Mouse (Mus musculus) heart, adult 2 months (tissue): ENCODE measurements around the gene Fosb. TPM values are rescaled to one million over a fixed set of nuclear protein-coding genes. Genes with fewer than 3 reads are reported as not detected.

Source experiments
- DNase-seq, 2 experiments: peaks; one replicate each; pipeline ENCODE4 v3.0.0; 2021
- H3K27ac ChIP-seq: fragments of 200-600 bp; 2 replicates; pipeline ENCODE4 v1.8.1; 2022
- H3K27me3 ChIP-seq: fragments of 200-500 bp; 2 replicates; pipeline ENCODE4 v1.6.1; 2012; ENCODE audit warnings: mild to moderate bottlenecking, low read length, inconsistent platforms, mixed read lengths; ENCODE audit not compliant: control insufficient read depth, insufficient read depth
- H3K36me3 ChIP-seq: fragments of 200-500 bp; 2 replicates; pipeline ENCODE4 v1.6.1; 2012; ENCODE audit warnings: low read length, inconsistent platforms; ENCODE audit not compliant: control insufficient read depth, insufficient read depth
- H3K4me1 ChIP-seq: fragments of 200-500 bp; 2 replicates; pipeline ENCODE4 v1.6.1; 2011; ENCODE audit warnings: low read length; ENCODE audit not compliant: control insufficient read depth, insufficient read depth
- H3K4me3 ChIP-seq: fragments of 200-600 bp; 2 replicates; pipeline ENCODE4 v1.8.1; 2022
- H3K79me2 ChIP-seq: fragments of 200-500 bp; replicated peaks from 2 replicates; pipeline ENCODE4 v1.6.1; 2012; ENCODE audit warnings: mild to moderate bottlenecking, inconsistent platforms, low read length, moderate library complexity, mixed read lengths; ENCODE audit not compliant: control insufficient read depth, insufficient read depth
- H3K9ac ChIP-seq: fragments of 200-500 bp; 2 replicates; pipeline ENCODE4 v1.6.1; 2012; ENCODE audit warnings: low read depth, mild to moderate bottlenecking, control low read depth, inconsistent platforms, low read length, mixed read lengths
- CTCF ChIP-seq: fragments of 200-600 bp; IDR thresholded peaks from 2 replicates; pipeline ENCODE4 v1.8.1; 2022; ENCODE audit warnings: antibody characterized with exemption, mild to moderate bottlenecking, moderate library complexity
- EP300 ChIP-seq: fragments of 200-500 bp; IDR thresholded peaks from 2 replicates; pipeline ENCODE4 v1.6.1; 2011; ENCODE audit warnings: low read depth, low read length, control low read depth; ENCODE audit not compliant: insufficient read depth
- POLR2A ChIP-seq: fragments of 200-500 bp; IDR thresholded peaks from 2 replicates; pipeline ENCODE4 v1.6.1; 2011; ENCODE audit warnings: mild to moderate bottlenecking, low read depth, low read length, control low read depth; ENCODE audit not compliant: insufficient read depth
- WGBS: fragments of 180-500 bp; shearing (Covaris S2); methylation state at CpG from one replicate; pipeline ENCODE4 v1.1.7; 2018; 5-methylcytosine and 5-hydroxymethylcytosine counted together
- intact Hi-C: fragments of 180-260 bp; cut with DNase I; formaldehyde crosslinking; loops from one replicate; pipeline ENCODE4 v1.15.1; 2025
- polyA plus RNA-seq: library from polyadenylated mRNA; depleted of rRNA; stranded (reverse); fragments of >200 nt; gene quantifications from 2 replicates; pipeline ENCODE4 v1.2.3, GENCODE M21; 2012
- total RNA-seq, 2 experiments: library from RNA; stranded (reverse); gene quantifications; 2 replicates each; pipeline ENCODE4 v1.2.3; 2021

Gene Fosb
- total and polyA plus RNA-seq, 3 experiments, result 0.89 to 1.1 (median 0.94) TPM

DNA sequence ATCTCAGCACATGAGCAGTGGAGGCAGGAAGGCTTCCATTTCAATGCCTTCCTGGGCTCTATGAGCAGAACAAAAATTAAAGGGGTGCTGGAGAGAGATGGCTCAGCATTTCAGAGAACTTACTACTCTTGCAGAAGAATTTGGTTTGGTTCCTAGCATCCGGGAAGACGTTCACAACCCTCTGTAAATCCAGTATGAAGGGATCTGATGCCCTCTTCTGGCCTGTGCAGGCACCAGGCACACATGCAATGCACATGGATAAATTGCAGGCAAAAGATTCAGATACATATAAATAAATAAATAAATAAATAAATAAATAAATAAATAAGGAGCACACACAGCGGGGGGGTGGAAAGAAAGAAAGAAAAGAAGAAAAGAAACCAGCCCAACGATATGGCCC lies 33.6 kb downstream of the Fosb start:
- DNase-seq, result no peak
- Histone ChIP-seq H3K27me3 (peaks cover 9% of the 10 kb centered on the region), H3K4me1 (no peaks in the 10 kb centered on the region), H3K36me3 (no peaks in the 10 kb centered on the region), H3K4me3 (no peak overlapping the region), H3K79me2 (no peaks in the 10 kb centered on the region), H3K9ac (no peak overlapping the region), H3K27ac (no peak overlapping the region)
- TF ChIP-seq CTCF (peak; percentile 60), EP300 (no peak)
- intact Hi-C loops, result no loop called here
- 49% methylated on average over 4 of the region's 4 CpGs for WGBS

DNA sequence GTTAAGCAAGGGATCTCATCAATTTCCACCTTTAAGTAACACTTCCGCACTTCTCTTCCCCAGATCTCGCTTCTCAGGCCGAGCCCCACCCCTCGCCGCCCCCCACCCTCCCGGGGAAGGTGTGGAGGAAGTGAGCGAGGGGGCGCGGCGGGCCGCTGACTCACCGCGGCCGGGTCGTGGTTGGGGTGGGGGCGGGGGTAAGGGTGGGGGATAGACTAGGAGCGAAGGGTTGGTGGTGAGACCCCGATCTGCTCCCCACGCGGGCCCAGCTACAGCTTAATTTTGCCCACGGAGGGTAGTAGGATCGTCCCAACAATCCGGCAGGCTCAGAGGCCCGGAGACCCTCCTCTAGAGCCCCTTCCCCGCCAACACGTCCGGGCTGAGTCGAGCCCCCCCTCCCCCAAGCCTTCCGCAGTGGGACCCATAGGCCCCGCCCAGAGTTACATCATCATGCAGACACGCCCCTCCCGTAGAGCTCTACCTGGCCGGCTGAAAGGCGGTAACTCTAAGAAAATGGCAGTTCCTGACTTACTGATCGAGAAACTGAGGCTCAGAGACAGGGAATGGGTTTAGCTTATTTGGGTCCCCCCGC lies 37.6 kb downstream of the Fosb start:
- H3K79me2 ChIP-seq, result peaks cover 3% of the 10 kb centered on the region
- WGBS, result 1% methylated on average over 36 of the region's 36 CpGs
- DNase-seq, result peak; percentile 77 to 80
- H3K27ac ChIP-seq, result peak overlapping the region; percentile 90
- H3K36me3 ChIP-seq, result peaks cover 5% of the 10 kb centered on the region; the same call in 1 of the 2 replicates
- H3K4me1 ChIP-seq, result peaks cover 11% of the 10 kb centered on the region
- no peak for TF ChIP-seq CTCF
- no peak for TF ChIP-seq EP300
- no peak for TF ChIP-seq POLR2A
- no peaks in the 10 kb centered on the region for H3K27me3 ChIP-seq
- intact Hi-C loops, result loop anchor here (5.0 kb wide), 1 partner anchor 60 kb away; the partner anchor contains the start of gene Gpr4
- peak overlapping the region; percentile 65 for H3K4me3 ChIP-seq
- H3K9ac ChIP-seq, result peak overlapping the region; percentile 93

DNA sequence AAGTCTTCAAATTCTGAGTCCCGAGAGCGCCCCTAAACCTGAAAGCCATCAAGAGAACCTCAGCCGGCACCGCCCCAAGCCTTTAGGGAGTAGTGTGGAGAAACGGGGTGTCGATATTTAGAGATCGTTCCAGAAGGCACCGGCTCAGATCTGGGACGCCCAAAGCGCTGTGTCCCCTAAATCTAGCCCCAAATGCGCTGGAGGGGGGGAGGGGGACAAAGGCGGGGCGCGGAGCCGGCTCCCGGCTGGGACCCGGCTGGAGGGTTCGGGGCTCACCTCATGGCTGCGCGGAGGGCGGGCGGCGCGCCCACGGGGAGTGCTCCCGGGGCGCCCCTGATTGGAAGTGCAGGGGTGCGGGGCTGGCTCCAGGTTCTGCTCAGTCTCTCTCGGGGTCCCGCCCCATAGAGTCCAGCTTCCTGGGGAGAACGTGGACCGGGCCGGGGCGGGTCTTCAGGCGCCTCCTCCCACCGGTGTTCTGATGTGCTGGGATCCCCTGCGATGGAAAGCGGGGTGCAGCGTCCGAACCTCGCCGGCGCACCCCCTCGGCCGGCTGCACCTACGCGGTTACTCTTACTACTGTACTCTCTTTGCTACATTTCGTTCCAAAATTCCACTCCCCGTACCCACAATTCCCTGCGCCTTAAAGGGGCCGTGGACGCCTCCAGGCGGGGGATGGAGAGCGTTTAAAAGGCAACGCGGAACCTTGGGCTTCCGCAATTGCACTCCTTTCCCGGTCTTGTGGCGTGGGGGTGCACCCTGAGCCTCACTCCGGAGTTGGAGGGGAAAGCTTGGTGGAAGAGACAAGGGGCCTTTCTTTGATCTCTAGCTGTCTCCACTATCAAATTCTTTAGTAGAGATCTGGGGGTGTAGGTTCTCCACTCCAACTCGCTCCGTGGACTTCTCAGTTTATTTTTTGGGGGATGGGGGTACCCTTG lies 38.3 kb downstream of the Fosb start, which contains the start of gene Vasp:
Gene Vasp (minus strand): TSS at position 580 of the 935 bp plus-strand sequence.
- TF ChIP-seq EP300 (no peak), POLR2A (peak; percentile 90), CTCF (no peak)
- Histone ChIP-seq H3K79me2 (peaks cover 3% of the 10 kb centered on the region), H3K4me3 (peak within 1 kb of the TSS; percentile 65), H3K4me1 (peaks cover 16% of the 10 kb centered on the region), H3K27ac (peak within 1 kb of the TSS; percentile 90), H3K36me3 (peaks cover 5% of the 10 kb centered on the region; the same call in 1 of the 2 replicates), H3K9ac (peak within 1 kb of the TSS; percentile 93), H3K27me3 (no peaks in the 10 kb centered on the region)
- intact Hi-C loops, result loop anchor here (2.0 to 5.0 kb wide), 2 partner anchors 43 to 59 kb away; partner anchors contain the start of genes Gpr4 and Opa3
- peak; percentile 91 to 92 for DNase-seq
- under 1% methylated on average over 62 of the region's 62 CpGs for WGBS

- Histone ChIP-seq H3K79me2 (peaks cover 6% of the 10 kb centered on the region), H3K4me3 (peak overlapping the region; percentile 65), H3K36me3 (peaks cover 5% of the 10 kb centered on the region; the same call in 1 of the 2 replicates), H3K27me3 (no peaks in the 10 kb centered on the region), H3K4me1 (peaks cover 23% of the 10 kb centered on the region), H3K9ac (peak overlapping the region; percentile 93), H3K27ac (peak overlapping the region; percentile 90)
- TF ChIP-seq POLR2A, result no peak
- no peak for TF ChIP-seq EP300
- TF ChIP-seq CTCF, result no peak
- intact Hi-C loops, result loop anchor here (2.0 to 5.0 kb wide), 2 partner anchors 42 to 58 kb away; partner anchors contain the start of genes Gpr4 and Opa3
- DNase-seq, result peak in 1 of 2 experiments; percentile 54
- 0% methylated on average over 20 of the region's 21 CpGs for WGBS
Observed at GRCm38 (mm10) chr7:19270509-19271237, 39.2 kb downstream of the Fosb start.

DNA sequence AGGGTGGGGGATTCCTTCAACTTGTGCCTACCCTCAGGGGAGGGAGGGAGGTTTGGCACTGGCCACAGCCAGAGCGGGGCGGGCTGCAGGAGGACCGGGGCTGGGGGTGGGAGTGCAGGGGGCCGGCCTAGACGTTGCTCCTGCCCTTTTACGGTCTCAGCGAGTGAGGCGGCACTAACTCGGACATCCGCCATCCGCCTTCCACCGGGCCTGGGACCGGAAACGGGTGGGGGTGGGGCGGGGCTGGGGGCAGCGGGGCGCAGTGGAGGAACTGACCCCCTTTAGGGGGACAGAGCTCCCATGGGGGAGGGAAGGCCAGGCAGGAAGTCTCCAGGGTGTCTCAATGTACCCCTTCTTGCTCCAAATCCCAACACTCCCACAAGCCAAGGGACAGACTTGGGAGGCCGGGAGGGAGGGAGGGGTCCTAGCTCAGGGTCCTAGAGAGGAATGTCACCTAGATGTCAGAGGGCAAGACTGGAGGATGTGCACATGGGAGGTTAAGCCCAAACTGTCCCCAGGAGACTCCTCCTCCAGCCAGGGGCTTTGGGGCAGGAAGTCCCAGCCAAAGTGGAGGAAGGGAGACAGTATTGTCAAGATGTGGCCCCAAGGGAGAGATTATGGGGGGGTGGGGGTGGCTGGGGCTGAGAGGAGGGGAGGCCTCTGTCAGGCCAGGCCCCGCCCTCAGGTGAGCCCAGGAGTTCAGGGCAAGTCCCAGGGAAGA lies 40.0 kb downstream of the Fosb start:
- peak overlapping the region; percentile 77 for H3K9ac ChIP-seq
- 1% methylated on average over 19 of the region's 19 CpGs for WGBS

More for the DNA sequence above, 40.0 kb downstream of the Fosb start:
- Histone ChIP-seq H3K79me2 (peaks cover 8% of the 10 kb centered on the region), H3K4me1 (peaks cover 27% of the 10 kb centered on the region), H3K27ac (peak overlapping the region; percentile 90), H3K36me3 (peaks cover 5% of the 10 kb centered on the region; the same call in 1 of the 2 replicates), H3K27me3 (no peaks in the 10 kb centered on the region), H3K4me3 (peak overlapping the region; percentile 65)
- intact Hi-C loops, result loop anchor here (2.0 to 5.0 kb wide), 2 partner anchors 41 to 58 kb away; partner anchors contain the start of genes Gpr4 and Opa3
- peak; percentile 76 to 84 for DNase-seq
- TF ChIP-seq CTCF (no peak), EP300 (0 out of 2 replicates have a peak, but pooled peaks have one; percentile 7), POLR2A (peak; percentile 21; the same call in 1 of the 2 replicates)
